Mouse (Mus musculus) ES-E14 (cell line): ENCODE measurements at regions not wholly inside any gene's neighbourhood (a gene's known extent, or its start where the extent isn't known, plus 50 kb on each side); places are given as distances from the start of the nearest gene placed in this dataset.

Experiments used
- ZC3H11A ChIP-seq: IDR thresholded peaks from 2 replicates; pipeline ENCODE4 v1.6.1; 2012; ENCODE audit warnings: low read depth, mild to moderate bottlenecking, inconsistent platforms, low read length, borderline replicate concordance
- ZNF384 ChIP-seq: IDR thresholded peaks from 2 replicates; pipeline ENCODE4 v1.6.1; 2012; ENCODE audit warnings: low read depth, low read length, inconsistent platforms

DNA sequence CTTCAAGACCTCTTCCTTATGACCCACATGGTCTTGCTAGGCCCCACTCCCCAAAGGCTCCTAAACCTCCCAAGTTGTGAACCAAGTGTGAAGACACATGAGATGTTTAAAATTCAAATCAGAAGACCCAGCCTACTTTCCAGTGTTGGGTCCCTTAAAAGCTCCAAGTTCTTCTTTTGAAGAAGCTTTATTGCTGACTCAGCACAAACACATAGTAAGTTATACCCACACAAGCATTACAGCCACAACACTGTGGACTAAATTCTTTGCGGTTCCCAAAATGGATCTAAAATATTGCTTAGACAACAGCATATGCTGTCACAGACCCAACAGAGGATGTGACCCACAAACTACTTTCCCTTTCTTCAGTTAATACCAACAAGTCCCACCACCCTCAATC lies 186.0 kb upstream of the Satb2 start:
- TF ChIP-seq ZNF384 (no peak), ZC3H11A (no peak)
